Comparison of ENCODE assay signal across 9 mouse cellular contexts in the genomic region with DNA sequence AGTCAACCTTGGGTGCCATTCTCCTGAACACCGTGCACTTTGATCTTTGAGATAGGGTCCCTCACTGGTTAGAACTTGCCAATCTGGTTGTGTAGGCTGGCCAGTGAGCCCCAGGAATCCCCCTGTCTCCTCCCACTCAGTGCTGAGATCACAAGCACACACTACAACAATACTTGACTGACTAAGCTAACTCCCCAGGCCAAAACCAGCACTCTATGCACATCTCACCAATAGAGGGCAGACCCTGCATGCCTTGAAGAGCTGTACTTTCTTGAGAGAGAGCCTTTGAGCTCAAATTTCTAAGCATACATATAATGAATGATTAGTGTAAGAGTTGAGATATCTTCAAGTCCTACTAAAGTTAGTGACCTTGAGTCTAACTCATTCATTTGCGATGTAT. TPM values are rescaled to one million over a fixed set of nuclear protein-coding genes. Genes with fewer than 3 reads are reported as not detected.
DNase-seq lines count a peak whose midpoint lies in the region; ATAC-seq and TF ChIP-seq lines count a peak whose summit lies in the region.
"Had no signal": no experiment of that assay in that cellular context is flagged by ENCODE, and none has a peak within 500 bp of the region (broad histone marks: within the 10 kb centered on the region; RNA-seq: fewer than 3 reads in every experiment).

No protein-coding gene starts in this region.

- ATAC-seq in hindbrain, postnatal 0 days, result no peak
- ATAC-seq in hindbrain, embryonic 16.5 days, result no peak
- ATAC-seq in kidney, postnatal 0 days (replicated peaks; ENCODE audit: low FRiP score, low read depth), result 0 out of 2 replicates have a peak, but pooled peaks have one; percentile 21
- no peak for ATAC-seq in heart, embryonic 12.5 days (ENCODE audit: insufficient number of reproducible peaks, low FRiP score)

- no peaks in the 10 kb centered on the region for H3K4me1 ChIP-seq in hindbrain, postnatal 0 days (ENCODE audit: insufficient read depth, low read length)
- H3K4me1 ChIP-seq in hindbrain, embryonic 16.5 days (ENCODE audit: control insufficient read depth, insufficient read depth, low read depth, low read length), result no peaks in the 10 kb centered on the region
- no peaks in the 10 kb centered on the region for H3K4me1 ChIP-seq in kidney, postnatal 0 days (replicated peaks; ENCODE audit: insufficient read depth, low read length)
- H3K4me1 ChIP-seq in heart, embryonic 12.5 days (replicated peaks), result no peaks in the 10 kb centered on the region
- H3K4me1 ChIP-seq: midbrain, embryonic 12.5 days; stomach, embryonic 15.5 days had no signal

- H3K27me3 ChIP-seq in hindbrain, postnatal 0 days (ENCODE audit: insufficient read depth, low read length), result no peaks in the 10 kb centered on the region
- no peaks in the 10 kb centered on the region for H3K27me3 ChIP-seq in hindbrain, embryonic 16.5 days (replicated peaks; ENCODE audit: control insufficient read depth, insufficient read depth, low read length)
- H3K27me3 ChIP-seq in kidney, postnatal 0 days (ENCODE audit: insufficient read depth, low read length), result no peaks in the 10 kb centered on the region
- H3K27me3 ChIP-seq in heart, embryonic 12.5 days (replicated peaks), result no peaks in the 10 kb centered on the region
- H3K27me3 ChIP-seq: midbrain, embryonic 12.5 days; stomach, embryonic 15.5 days had no signal

- no peak overlapping the region for H3K27ac ChIP-seq in hindbrain, postnatal 0 days
- H3K27ac ChIP-seq in hindbrain, embryonic 16.5 days (ENCODE audit: low read depth, low read length), result no peak overlapping the region
- H3K27ac ChIP-seq in kidney, postnatal 0 days, result no peak overlapping the region
- no peak overlapping the region for H3K27ac ChIP-seq in heart, embryonic 12.5 days (ENCODE audit: poor library complexity, severe bottlenecking)
- H3K27ac ChIP-seq: midbrain, embryonic 12.5 days; stomach, embryonic 15.5 days had no signal

- TF ChIP-seq CTCF in hindbrain, postnatal 0 days (IDR thresholded peaks at IDR 0.05; ENCODE audit: low read depth), result peak; percentile 62
- TF ChIP-seq CTCF in kidney, postnatal 0 days (IDR thresholded peaks at IDR 0.05; ENCODE audit: low read depth), result peak; percentile 71

- WGBS in hindbrain, postnatal 0 days, result 88% methylated on average over 2 of the region's 2 CpGs
- 77% methylated on average over 2 of the region's 2 CpGs for WGBS in hindbrain, embryonic 16.5 days
- WGBS in kidney, postnatal 0 days, result 71% methylated on average over 2 of the region's 2 CpGs
- WGBS in heart, embryonic 12.5 days, result 64% methylated on average over 2 of the region's 2 CpGs

- H3K9ac ChIP-seq in hindbrain, postnatal 0 days (replicated peaks; ENCODE audit: low read length), result no peak overlapping the region
- no peak overlapping the region for H3K9ac ChIP-seq in hindbrain, embryonic 16.5 days (ENCODE audit: low read depth, low read length)
- H3K9ac ChIP-seq in kidney, postnatal 0 days (ENCODE audit: low read depth, low read length), result no peak overlapping the region
- no peak overlapping the region for H3K9ac ChIP-seq in heart, embryonic 12.5 days
- H3K9ac ChIP-seq: midbrain, embryonic 12.5 days; stomach, embryonic 15.5 days had no signal

- H3K9me3 ChIP-seq in hindbrain, postnatal 0 days (ENCODE audit: low read length), result no peaks in the 10 kb centered on the region
- H3K9me3 ChIP-seq in hindbrain, embryonic 16.5 days (ENCODE audit: control insufficient read depth, low read length), result no peaks in the 10 kb centered on the region
- no peaks in the 10 kb centered on the region for H3K9me3 ChIP-seq in kidney, postnatal 0 days (replicated peaks; ENCODE audit: low read length)
- H3K9me3 ChIP-seq in heart, embryonic 12.5 days (replicated peaks), result no peaks in the 10 kb centered on the region
- H3K9me3 ChIP-seq: midbrain, embryonic 12.5 days; stomach, embryonic 15.5 days had no signal

- no peaks in the 10 kb centered on the region for H3K36me3 ChIP-seq in hindbrain, postnatal 0 days (ENCODE audit: insufficient read depth, low read length)
- H3K36me3 ChIP-seq in hindbrain, embryonic 16.5 days (ENCODE audit: control insufficient read depth, insufficient read depth, low read length), result no peaks in the 10 kb centered on the region
- no peaks in the 10 kb centered on the region for H3K36me3 ChIP-seq in kidney, postnatal 0 days (ENCODE audit: insufficient read depth, low read length)
- H3K36me3 ChIP-seq in heart, embryonic 12.5 days, result no peaks in the 10 kb centered on the region
- H3K36me3 ChIP-seq: midbrain, embryonic 12.5 days; stomach, embryonic 15.5 days had no signal

- H3K4me2 ChIP-seq in hindbrain, postnatal 0 days (ENCODE audit: low read depth, low read length), result no peak overlapping the region
- H3K4me2 ChIP-seq in hindbrain, embryonic 16.5 days (ENCODE audit: low read length), result no peak overlapping the region
- no peak overlapping the region for H3K4me2 ChIP-seq in kidney, postnatal 0 days (ENCODE audit: low read length)
- H3K4me2 ChIP-seq in heart, embryonic 12.5 days, result no peak overlapping the region
- H3K4me2 ChIP-seq: midbrain, embryonic 12.5 days; stomach, embryonic 15.5 days had no signal

- peak; percentile 10 for DNase-seq in hindbrain, postnatal 0 days (ENCODE audit: low spot score)
- DNase-seq in A20 (ENCODE audit: low read depth, low spot score) (peak; percentile 14), adipocyte (ENCODE audit: low spot score) (peak; percentile 5)
- peak; percentile 45 for DNase-seq in kidney, postnatal 0 days (ENCODE audit: low spot score)
- no peak for DNase-seq in T-cell, adult 2 months (ENCODE audit: low spot score)

- no peak overlapping the region for H3K4me3 ChIP-seq in hindbrain, postnatal 0 days (ENCODE audit: low read length)
- H3K4me3 ChIP-seq in hindbrain, embryonic 16.5 days (ENCODE audit: low read length), result no peak overlapping the region
- H3K4me3 ChIP-seq in kidney, postnatal 0 days (replicated peaks; ENCODE audit: low read depth, low read length), result no peak overlapping the region
- no peak overlapping the region for H3K4me3 ChIP-seq in heart, embryonic 12.5 days
- H3K4me3 ChIP-seq: midbrain, embryonic 12.5 days; stomach, embryonic 15.5 days had no signal

RNA-seq across cellular contexts. Expression of a gene that starts 9.3 kb away (rescaled TPM):
- not detected in 2 replicates for total RNA-seq in hindbrain, postnatal 0 days (2014; rRNA removed)
- polyA plus RNA-seq in hindbrain, postnatal 0 days (2015; fragmentation: Nextera tagmentation; extraction: Ambion mirVana), result 0.08 and 0.13 TPM in 2 replicates
- 0.10 TPM in 1 of 2 replicates, not detected in the other for polyA plus RNA-seq in hindbrain, embryonic 16.5 days (2015; fragmentation: Nextera tagmentation; extraction: Ambion mirVana)
- polyA plus RNA-seq in kidney, postnatal 0 days (2015; fragmentation: Nextera tagmentation; extraction: Ambion mirVana), result 6.7 and 7.6 TPM in 2 replicates
- polyA plus RNA-seq in heart, embryonic 12.5 days (2016; fragmentation: Nextera tagmentation; extraction: Ambion mirVana), result 0.09 TPM in 1 of 2 replicates, not detected in the other
